Mouse (Mus musculus) monocyte, adult 5-6 weeks (primary cell): ENCODE results near the gene Olfr237-ps1. TPM values are rescaled to one million over a fixed set of nuclear protein-coding genes. Genes with fewer than 3 reads are reported as not detected.
"Not testable (repeated sequence)": the region's sequence is repeated elsewhere in the genome, so short reads cannot be mapped to it uniquely, and the experiment has no call there.

ENCODE experiments used
- ATAC-seq: fragments of 153-309, 156-312 bp; replicated peaks from 2 replicates; pipeline ENCODE4 v1.8.0; 2017; ENCODE audit warnings: mild to moderate bottlenecking; ENCODE audit not compliant: low TSS enrichment, insufficient number of reproducible peaks, severe bottlenecking, poor library complexity, low FRiP score
- total RNA-seq: library from RNA; stranded (forward); fragments of 200-1000, 200-491, 200-594 nt; gene quantifications from 3 replicates; pipeline ENCODE4 v1.2.3, GENCODE M21; 2017

The Olfr237-ps1 gene
- 0.19 TPM in 1 of 3 replicates, not detected in the others for total RNA-seq

- not testable (repeated sequence) for ATAC-seq
Measured at GRCm38 (mm10) chr6:43146267-43146666, at the start of gene Olfr237-ps1. Olfr237-ps1 (plus strand) TSS chr6:43146567.

- not testable (repeated sequence) for ATAC-seq
Measured at GRCm38 (mm10) chr6:43106069-43106468, 40.3 kb upstream of the Olfr237-ps1 start, which contains the start of gene Olfr441. Olfr441 (plus strand) TSS chr6:43106369.

- no peak for ATAC-seq
Measured at GRCm38 (mm10) chr6:43159502-43159901, 13.1 kb downstream of the Olfr237-ps1 start.

- ATAC-seq: no peak
Measured at GRCm38 (mm10) chr6:43162982-43163381, 16.6 kb downstream of the Olfr237-ps1 start, which contains the start of gene Olfr437. Olfr437 (plus strand) TSS chr6:43163282.

GRCm38 (mm10) chr6:43167246-43167645 lies 20.9 kb downstream of the Olfr237-ps1 start:
- no peak for ATAC-seq

GRCm38 (mm10) chr6:43171840-43172239 lies 25.5 kb downstream of the Olfr237-ps1 start, which contains the start of gene Olfr13:
Olfr13 (plus strand) TSS chr6:43172140.
- ATAC-seq: no peak

- no peak for ATAC-seq
Measured at GRCm38 (mm10) chr6:43178129-43178528, 31.8 kb downstream of the Olfr237-ps1 start.

- no peak for ATAC-seq
Measured at GRCm38 (mm10) chr6:43178584-43179501, 32.5 kb downstream of the Olfr237-ps1 start.

GRCm38 (mm10) chr6:43190986-43191385 lies 44.6 kb downstream of the Olfr237-ps1 start:
- no peak for ATAC-seq

GRCm38 (mm10) chr6:43196781-43197180 lies 50.4 kb downstream of the Olfr237-ps1 start, which contains the start of gene Olfr435:
Olfr435 (plus strand) TSS chr6:43197146.
- no peak for ATAC-seq

GRCm38 (mm10) chr6:43198094-43198493 lies 51.7 kb downstream of the Olfr237-ps1 start:
- ATAC-seq: no peak

GRCm38 (mm10) chr6:43202786-43203185 lies 56.4 kb downstream of the Olfr237-ps1 start:
- ATAC-seq: no peak

- ATAC-seq: no peak
Measured at GRCm38 (mm10) chr6:43205355-43205754, 59.0 kb downstream of the Olfr237-ps1 start.

Other genes starting within 250 kb of the Olfr237-ps1 start
- not detected in 3 replicates for gene Olfr447, start 237.7 kb upstream of the Olfr237-ps1 start, total RNA-seq
- gene Olfr446, start 225.2 kb upstream of the Olfr237-ps1 start, total RNA-seq: not detected in 3 replicates
- not detected in 3 replicates for gene Olfr444, start 197.5 kb upstream of the Olfr237-ps1 start, total RNA-seq
- gene Olfr441, start 40.2 kb upstream of the Olfr237-ps1 start, total RNA-seq: not detected in 3 replicates
- gene Olfr437, start 16.7 kb downstream of the Olfr237-ps1 start, total RNA-seq: not detected in 3 replicates
- gene Olfr13, start 25.6 kb downstream of the Olfr237-ps1 start, total RNA-seq: 2.0 TPM in 1 of 3 replicates, not detected in the others
- gene Olfr435, start 50.6 kb downstream of the Olfr237-ps1 start, total RNA-seq: not detected in 3 replicates
- gene Olfr434, start 66.5 kb downstream of the Olfr237-ps1 start, total RNA-seq: not detected in 3 replicates
- gene Olfr47, start 85.0 kb downstream of the Olfr237-ps1 start, total RNA-seq: not detected in 3 replicates
- 2.0 to 8.9 TPM (median 4.7 TPM) in 3 replicates for gene Arhgef5, start 119.0 kb downstream of the Olfr237-ps1 start, total RNA-seq
- gene Nobox, start 163.0 kb downstream of the Olfr237-ps1 start, total RNA-seq: not detected in 3 replicates